Mouse (Mus musculus): Measurements from ENCODE around the gene Sh3rf1. TPM values are rescaled to one million over a fixed set of nuclear protein-coding genes. Genes with fewer than 3 reads are reported as not detected.

Gene Sh3rf1
- total and polyA plus RNA-seq, 3 experiments = 9.9 to 11.4 (median 11.0) TPM

GRCm38 (mm10) chr8:61286394-61286793, 62.7 kb downstream of the Sh3rf1 start:
- DNase-seq = no peak

- no peak for DNase-seq
Observed at GRCm38 (mm10) chr8:61286795-61287385, 63.2 kb downstream of the Sh3rf1 start.

- no peak for DNase-seq
Observed at GRCm38 (mm10) chr8:61288006-61288566, 64.4 kb downstream of the Sh3rf1 start.

- no peak for DNase-seq
Observed at GRCm38 (mm10) chr8:61288676-61289075, 65.0 kb downstream of the Sh3rf1 start.

GRCm38 (mm10) chr8:61295040-61295439, 71.4 kb downstream of the Sh3rf1 start:
- no peak for DNase-seq

GRCm38 (mm10) chr8:61295441-61295840, 71.8 kb downstream of the Sh3rf1 start:
- no peak for DNase-seq

GRCm38 (mm10) chr8:61298828-61299227, 75.2 kb downstream of the Sh3rf1 start:
- DNase-seq = no peak

GRCm38 (mm10) chr8:61301298-61302028, 77.8 kb downstream of the Sh3rf1 start:
- DNase-seq = no peak

- no peak for DNase-seq
Observed at GRCm38 (mm10) chr8:61302029-61302368, 78.3 kb downstream of the Sh3rf1 start.

GRCm38 (mm10) chr8:61305451-61306070, 81.9 kb downstream of the Sh3rf1 start:
- no peak for DNase-seq

GRCm38 (mm10) chr8:61306501-61307112, 82.9 kb downstream of the Sh3rf1 start:
- DNase-seq = no peak

- DNase-seq = no peak
Observed at GRCm38 (mm10) chr8:61308896-61309295, 85.2 kb downstream of the Sh3rf1 start.

GRCm38 (mm10) chr8:61309530-61310402, 86.1 kb downstream of the Sh3rf1 start:
- no peak for DNase-seq

- DNase-seq = peak; percentile 30
Observed at GRCm38 (mm10) chr8:61310403-61310871, 86.8 kb downstream of the Sh3rf1 start.

GRCm38 (mm10) chr8:61313016-61313415, 89.3 kb downstream of the Sh3rf1 start:
- DNase-seq = no peak

GRCm38 (mm10) chr8:61316012-61316767, 92.5 kb downstream of the Sh3rf1 start:
- no peak for DNase-seq

GRCm38 (mm10) chr8:61316813-61317534, 93.3 kb downstream of the Sh3rf1 start:
- DNase-seq = peak; percentile 17

- DNase-seq = no peak
Observed at GRCm38 (mm10) chr8:61317535-61318136, 94.0 kb downstream of the Sh3rf1 start.

GRCm38 (mm10) chr8:61321216-61321615, 97.5 kb downstream of the Sh3rf1 start:
- DNase-seq = no peak

GRCm38 (mm10) chr8:61321780-61322179, 98.1 kb downstream of the Sh3rf1 start:
- DNase-seq = no peak

Measured in adrenal gland, adult 2 months (tissue).